Mouse (Mus musculus) bone marrow, adult 2 months (tissue): Measurements from ENCODE around the gene Cacng7. TPM values are rescaled to one million over a fixed set of nuclear protein-coding genes. Genes with fewer than 3 reads are reported as not detected.

Source experiments
- H3K27ac ChIP-seq: fragments of 200-500 bp; 2 replicates; pipeline ENCODE4 v1.5.1; 2012; ENCODE audit warnings: low read depth, mild to moderate bottlenecking, control low read depth, inconsistent platforms, low read length; ENCODE audit not compliant: control insufficient read depth, poor library complexity, insufficient read depth
- H3K4me1 ChIP-seq: fragments of 200-500 bp; 2 replicates; pipeline ENCODE4 v1.6.1; 2011; ENCODE audit warnings: low read length; ENCODE audit not compliant: control insufficient read depth, insufficient read depth
- H3K4me3 ChIP-seq: fragments of 200-500 bp; replicated peaks from 2 replicates; pipeline ENCODE3; 2011; ENCODE audit warnings: mild to moderate bottlenecking, low read depth, low read length, control low read depth; ENCODE audit not compliant: control insufficient read depth
- CTCF ChIP-seq: fragments of 200-500 bp; IDR thresholded peaks from 2 replicates; pipeline ENCODE4 v1.5.1; 2011; ENCODE audit warnings: low read length, control low read depth; ENCODE audit not compliant: control insufficient read depth, insufficient read depth
- POLR2A ChIP-seq: fragments of 200-500 bp; IDR thresholded peaks from 2 replicates; pipeline ENCODE4 v1.6.1; 2011; ENCODE audit warnings: low read depth, mild to moderate bottlenecking, control low read depth, low read length, borderline replicate concordance; ENCODE audit not compliant: control insufficient read depth
- WGBS: fragments of 180-500 bp; shearing (Covaris S2); methylation state at CpG from one replicate; pipeline ENCODE4 v1.1.7; 2018; 5-methylcytosine and 5-hydroxymethylcytosine counted together
- polyA plus RNA-seq: library from polyadenylated mRNA; stranded (reverse); fragments of >200 nt; gene quantifications from 2 replicates; pipeline ENCODE4 v1.2.4, GENCODE M21; 2011; ENCODE audit warnings: low replicate concordance; ENCODE audit not compliant: missing spikeins, insufficient read depth, insufficient read length

The Cacng7 gene
- polyA plus RNA-seq, 1 experiment = 2.0 TPM

DNA sequence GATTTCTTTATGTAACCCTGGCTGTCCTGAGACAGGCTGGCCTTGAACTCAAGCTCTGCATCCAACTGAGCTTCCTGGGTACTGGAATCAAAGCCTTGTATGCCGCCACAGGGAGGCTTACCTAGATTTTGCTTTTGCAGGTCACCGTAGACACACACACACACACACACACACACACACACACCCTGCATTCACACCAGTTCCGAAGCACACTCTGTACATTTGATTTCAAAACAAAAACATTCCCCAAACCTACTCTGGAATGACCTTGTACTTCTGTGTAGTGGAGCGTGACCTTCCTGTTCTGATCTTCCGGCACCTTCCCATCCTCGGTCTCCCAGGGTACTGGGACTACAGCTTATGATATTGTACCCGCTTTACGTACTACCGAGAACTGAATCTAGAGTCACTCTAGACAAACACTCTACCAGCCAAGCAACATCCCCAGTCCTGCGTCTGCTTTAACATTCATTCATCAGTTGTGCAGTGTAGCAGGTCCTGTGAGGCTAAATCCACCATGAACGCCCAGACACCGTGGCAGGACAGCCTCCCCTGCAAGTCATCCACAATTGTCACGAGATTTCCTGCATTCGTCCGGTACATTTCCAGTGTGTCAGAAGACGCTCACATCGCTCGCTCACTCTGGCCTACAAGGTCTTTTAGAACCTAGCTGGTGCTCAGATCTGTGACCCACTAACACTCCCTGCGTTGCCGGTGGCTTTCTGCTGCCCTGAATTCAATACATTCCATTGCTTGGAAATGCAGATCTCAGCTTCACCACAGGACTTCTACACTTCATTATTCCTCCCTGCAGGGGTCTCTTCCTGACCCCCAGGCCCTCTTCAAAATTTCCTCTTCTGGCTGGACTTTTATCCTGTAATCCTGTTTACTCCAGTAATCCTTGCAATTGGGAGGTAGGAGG is 14.9 kb downstream of the Cacng7 start:
- 80% methylated on average over 20 of the region's 20 CpGs for WGBS
- Histone ChIP-seq H3K4me1 (no peaks in the 10 kb centered on the region), H3K4me3 (no peak overlapping the region), H3K27ac (no peak overlapping the region)
- TF ChIP-seq CTCF (no peak), POLR2A (no peak)

DNA sequence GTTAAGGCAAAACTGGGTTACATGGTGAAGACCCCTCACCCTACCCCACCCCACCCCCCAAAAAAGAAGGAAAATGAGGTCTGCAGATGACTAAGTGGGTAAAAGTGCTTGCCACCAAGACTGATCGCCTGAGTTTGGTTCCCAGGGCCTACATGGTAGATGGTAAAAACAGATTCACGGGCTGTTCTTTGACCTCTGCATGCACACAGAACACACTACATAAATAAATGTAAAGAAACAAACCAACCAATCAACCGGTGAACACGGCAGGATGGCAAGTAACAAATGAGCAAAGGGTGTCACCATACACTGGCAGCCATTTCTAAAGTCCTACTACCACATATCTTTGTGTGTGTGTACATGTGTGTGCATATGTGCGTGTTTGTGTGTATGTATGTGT is 15.6 kb downstream of the Cacng7 start:
- H3K4me3 ChIP-seq = no peak overlapping the region
- TF ChIP-seq POLR2A (no peak), CTCF (no peak)
- H3K4me1 ChIP-seq = no peaks in the 10 kb centered on the region
- 72% methylated on average over 5 of the region's 5 CpGs for WGBS
- no peak overlapping the region for H3K27ac ChIP-seq

DNA sequence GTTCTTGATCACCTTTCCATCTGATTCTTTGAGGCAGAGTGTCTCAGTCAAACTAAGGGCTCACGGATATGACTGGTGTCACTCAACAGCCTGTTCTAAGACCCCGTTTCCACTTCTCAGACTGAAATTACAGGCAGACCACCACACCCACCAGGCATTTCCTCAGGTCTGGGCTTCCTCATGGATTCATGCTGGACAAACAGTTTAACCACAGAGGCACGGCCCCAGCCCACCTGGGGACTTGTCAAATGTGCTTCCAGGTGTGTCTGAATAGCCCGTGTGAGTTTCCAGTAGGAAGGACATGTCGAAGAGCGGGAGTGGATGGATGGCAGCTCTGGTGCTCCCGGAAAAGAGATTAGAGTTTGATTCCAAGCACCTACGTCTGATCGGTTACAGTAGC is 17.0 kb downstream of the Cacng7 start:
- WGBS = 80% methylated on average over 9 of the region's 9 CpGs
- no peak for TF ChIP-seq CTCF
- TF ChIP-seq POLR2A = no peak
- H3K27ac ChIP-seq = no peak overlapping the region
- H3K4me3 ChIP-seq = no peak overlapping the region
- H3K4me1 ChIP-seq = no peaks in the 10 kb centered on the region

DNA sequence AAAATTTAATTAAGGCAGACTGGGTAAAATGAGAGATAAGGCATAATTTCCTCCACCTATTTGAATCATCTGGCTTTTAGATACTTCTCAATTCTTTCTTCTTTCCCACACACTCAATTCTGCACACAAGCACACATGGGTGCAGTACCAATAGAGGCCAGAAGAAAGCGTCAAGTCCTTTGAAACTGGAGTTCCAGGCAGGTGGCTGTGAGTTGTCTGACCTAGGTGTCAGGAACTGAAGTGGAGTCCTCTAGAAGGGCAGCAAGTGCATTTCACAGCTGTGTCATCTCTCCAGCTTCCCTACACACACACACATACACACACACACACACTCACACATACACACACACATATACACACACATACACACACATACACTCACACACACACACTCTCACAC is 18.8 kb downstream of the Cacng7 start:
- H3K27ac ChIP-seq = no peak overlapping the region
- H3K4me3 ChIP-seq = no peak overlapping the region
- H3K4me1 ChIP-seq = no peaks in the 10 kb centered on the region
- TF ChIP-seq CTCF (no peak), POLR2A (no peak)
- WGBS = 95% methylated on average over 1 of the region's 1 CpGs

DNA sequence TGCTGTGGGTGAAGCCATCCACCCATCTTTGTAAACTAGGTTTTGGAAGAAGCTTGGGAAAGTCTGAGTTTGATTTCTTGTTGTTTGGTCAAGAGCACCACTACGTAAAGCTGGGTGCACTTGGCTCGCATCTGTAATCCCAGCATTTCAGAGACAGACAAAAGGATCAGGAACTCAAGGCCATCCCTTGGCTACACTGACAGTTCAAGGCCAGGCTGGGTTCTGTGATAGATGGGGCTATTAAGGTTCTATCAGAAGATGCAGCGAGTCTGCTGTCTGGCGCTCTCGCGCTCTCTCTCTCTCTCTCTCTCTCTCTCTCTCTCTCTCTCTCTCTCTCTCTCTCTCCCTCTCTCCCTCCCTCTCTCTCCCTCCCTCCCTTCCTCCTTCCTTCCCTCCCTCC is 22.1 kb downstream of the Cacng7 start:
- no peak overlapping the region for H3K4me3 ChIP-seq
- H3K27ac ChIP-seq = no peak overlapping the region
- TF ChIP-seq POLR2A (no peak), CTCF (no peak)
- 80% methylated on average over 6 of the region's 6 CpGs for WGBS
- no peaks in the 10 kb centered on the region for H3K4me1 ChIP-seq

DNA sequence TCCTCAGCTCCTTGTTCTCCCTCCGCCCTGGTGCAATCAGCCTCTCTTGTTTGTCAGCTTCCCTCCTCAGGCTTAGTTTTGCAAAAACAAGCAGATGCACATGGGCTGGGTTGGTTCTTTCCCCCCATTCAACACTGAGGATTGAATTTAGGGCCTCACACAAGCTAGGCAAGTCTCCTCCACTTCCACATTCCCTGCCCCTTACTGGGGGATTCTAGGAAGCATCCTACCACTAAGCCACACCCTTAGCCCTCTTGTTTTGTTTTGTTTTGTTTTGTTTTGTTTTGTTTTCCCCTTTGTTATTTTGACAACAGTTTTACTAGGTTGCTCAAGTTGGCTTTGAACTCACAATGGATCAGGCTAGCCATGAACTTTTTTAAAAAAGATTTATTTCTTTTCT is 27.9 kb downstream of the Cacng7 start:
- WGBS = 81% methylated on average over 1 of the region's 1 CpGs
- Histone ChIP-seq H3K4me1 (no peaks in the 10 kb centered on the region), H3K4me3 (no peak overlapping the region), H3K27ac (no peak overlapping the region)
- TF ChIP-seq CTCF (no peak), POLR2A (no peak)

DNA sequence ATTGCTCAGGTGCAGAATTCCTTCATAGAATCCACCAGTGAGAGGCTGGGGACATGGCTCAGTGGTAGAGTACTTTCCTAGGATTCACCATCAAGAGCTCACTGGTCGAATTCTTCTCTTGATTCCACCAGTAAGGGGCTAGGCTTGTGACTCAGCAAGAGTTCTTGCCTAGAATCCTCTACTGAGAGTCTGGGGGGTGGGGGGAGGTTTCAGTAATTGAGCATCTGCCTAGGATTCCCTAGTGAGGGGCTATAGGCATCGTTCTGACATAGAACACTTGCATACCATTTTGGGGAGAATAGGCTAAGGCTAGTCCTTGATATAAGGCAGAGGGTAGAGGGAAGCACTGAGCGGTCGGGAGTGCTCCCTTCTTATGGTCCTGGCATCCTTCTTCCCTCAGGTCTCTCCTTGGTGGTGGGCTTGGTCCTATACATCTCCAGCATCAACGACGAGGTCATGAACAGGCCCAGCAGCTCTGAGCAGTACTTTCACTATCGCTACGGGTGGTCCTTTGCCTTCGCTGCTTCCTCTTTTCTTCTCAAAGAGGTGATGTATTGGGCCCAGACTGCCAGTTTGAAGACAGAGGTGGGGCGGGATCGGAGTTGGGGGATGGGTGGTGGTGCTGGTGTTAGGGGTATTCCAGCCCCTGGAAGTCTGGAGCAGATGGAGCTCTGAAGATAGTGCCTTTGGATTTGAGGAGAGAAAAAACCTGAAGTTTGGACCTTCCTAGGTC is 33.0 kb downstream of the Cacng7 start:
- H3K27ac ChIP-seq = no peak overlapping the region
- TF ChIP-seq POLR2A = no peak
- TF ChIP-seq CTCF = no peak
- no peaks in the 10 kb centered on the region for H3K4me1 ChIP-seq
- WGBS = 19% methylated on average over 11 of the region's 11 CpGs
- H3K4me3 ChIP-seq = no peak overlapping the region

DNA sequence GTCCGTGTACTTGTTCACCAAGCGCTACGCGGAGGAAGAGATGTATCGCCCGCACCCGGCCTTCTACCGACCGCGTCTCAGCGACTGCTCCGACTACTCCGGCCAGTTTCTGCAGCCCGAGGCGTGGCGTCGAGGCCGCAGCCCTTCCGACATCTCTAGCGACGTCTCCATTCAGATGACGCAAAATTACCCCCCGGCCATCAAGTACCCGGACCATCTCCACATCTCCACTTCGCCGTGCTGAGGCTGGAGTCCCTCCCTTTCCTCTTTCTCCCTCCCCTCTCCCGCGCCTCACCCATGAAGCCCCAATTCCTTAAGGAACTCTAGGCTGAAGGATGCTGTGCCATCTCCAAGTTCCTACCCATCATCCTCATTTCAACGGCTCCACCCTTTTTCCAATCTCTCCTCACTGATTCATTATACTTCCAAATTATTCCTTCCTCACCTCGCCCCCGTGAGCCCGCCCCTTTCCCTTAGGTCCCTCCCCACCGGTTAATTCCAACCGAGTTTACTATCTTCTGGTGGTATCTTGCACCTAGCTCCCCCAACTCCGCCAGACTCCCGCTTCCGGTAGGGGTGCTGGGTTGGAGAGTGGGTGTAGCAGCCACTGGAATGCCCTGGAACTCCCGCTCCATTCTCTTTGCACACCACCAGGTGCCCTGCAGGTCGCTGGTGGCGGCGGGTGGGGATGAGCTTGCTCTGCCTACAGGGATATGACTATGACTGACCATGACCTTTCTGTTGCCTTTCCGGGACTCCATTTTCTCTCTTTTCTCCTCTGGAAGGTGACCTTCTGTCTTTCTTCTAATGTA is 34.2 kb downstream of the Cacng7 start:
- 6% methylated on average over 42 of the region's 42 CpGs for WGBS
- Histone ChIP-seq H3K4me3 (no peak overlapping the region), H3K4me1 (no peaks in the 10 kb centered on the region), H3K27ac (no peak overlapping the region)
- TF ChIP-seq POLR2A = no peak
- no peak for TF ChIP-seq CTCF
